Mouse (Mus musculus) frontal cortex, postnatal 14 days (tissue): ENCODE results near the gene Map3k14.
"Not testable (repeated sequence)": the region's sequence is repeated elsewhere in the genome, so short reads cannot be mapped to it uniquely, and the experiment has no call there.

Source experiments
- DNase-seq, 2 experiments: peaks; one replicate each; pipeline ENCODE4 v3.0.0; 2022; ENCODE audit warnings: low spot score in 2 of 2

Gene Map3k14

GRCm38 (mm10) chr11:103246731-103247290, 20.5 kb downstream of the Map3k14 start:
- no peak for DNase-seq

GRCm38 (mm10) chr11:103246081-103246730, 21.1 kb downstream of the Map3k14 start:
- peak; percentile 27 to 39 for DNase-seq

- DNase-seq: no peak
Measured at GRCm38 (mm10) chr11:103244856-103245255, 22.4 kb downstream of the Map3k14 start.

GRCm38 (mm10) chr11:103240740-103241139, 26.5 kb downstream of the Map3k14 start:
- no peak for DNase-seq

- no peak for DNase-seq
Measured at GRCm38 (mm10) chr11:103237757-103238156, 29.5 kb downstream of the Map3k14 start.

- DNase-seq: no peak
Measured at GRCm38 (mm10) chr11:103236903-103237302, 30.4 kb downstream of the Map3k14 start.

- DNase-seq: no peak
Measured at GRCm38 (mm10) chr11:103236431-103236830, 30.8 kb downstream of the Map3k14 start.

GRCm38 (mm10) chr11:103235702-103236101, 31.6 kb downstream of the Map3k14 start:
- DNase-seq: no peak

- no peak for DNase-seq
Measured at GRCm38 (mm10) chr11:103234447-103234846, 32.8 kb downstream of the Map3k14 start.

- peak; percentile 60 to 78 for DNase-seq
Measured at GRCm38 (mm10) chr11:103232966-103233365, 34.3 kb downstream of the Map3k14 start.

- no peak for DNase-seq
Measured at GRCm38 (mm10) chr11:103231367-103231766, 35.9 kb downstream of the Map3k14 start.

- no peak for DNase-seq
Measured at GRCm38 (mm10) chr11:103230626-103231025, 36.6 kb downstream of the Map3k14 start.

- DNase-seq: no peak
Measured at GRCm38 (mm10) chr11:103229608-103230007, 37.7 kb downstream of the Map3k14 start.

- DNase-seq: no peak
Measured at GRCm38 (mm10) chr11:103223951-103224456, 43.3 kb downstream of the Map3k14 start.

GRCm38 (mm10) chr11:103223444-103223843, 43.8 kb downstream of the Map3k14 start:
- DNase-seq: no peak

- not testable (repeated sequence) for DNase-seq
Measured at GRCm38 (mm10) chr11:103222718-103223117, 44.6 kb downstream of the Map3k14 start.

- no peak for DNase-seq
Measured at GRCm38 (mm10) chr11:103221437-103221836, 45.8 kb downstream of the Map3k14 start.

- no peak for DNase-seq
Measured at GRCm38 (mm10) chr11:103219995-103220394, 47.3 kb downstream of the Map3k14 start.

GRCm38 (mm10) chr11:103219259-103219658, 48.0 kb downstream of the Map3k14 start:
- DNase-seq: no peak

- DNase-seq: no peak
Measured at GRCm38 (mm10) chr11:103218517-103218901, 48.8 kb downstream of the Map3k14 start.

- peak in 1 of 2 experiments; percentile 58 for DNase-seq
Measured at GRCm38 (mm10) chr11:103217790-103218516, 49.3 kb downstream of the Map3k14 start, which contains the start of gene Spata32. Spata32 (minus strand) TSS chr11:103218432.

- DNase-seq: no peak
Measured at GRCm38 (mm10) chr11:103215355-103215754, 51.9 kb downstream of the Map3k14 start.

- no peak for DNase-seq
Measured at GRCm38 (mm10) chr11:103213712-103214111, 53.6 kb downstream of the Map3k14 start.
